Mouse (Mus musculus): ENCODE measurements around the gene C1ql4. TPM values are rescaled to one million over a fixed set of nuclear protein-coding genes. Genes with fewer than 3 reads are reported as not detected.

Gene C1ql4
- polyA plus RNA-seq, 1 experiment from 2014 or later = 0.22 TPM

- H3K4me1 ChIP-seq (ENCODE audit: control insufficient read depth, insufficient read depth, low read length) = peaks cover 3% of the 10 kb centered on the region; the same call in 1 of the 2 replicates
- ATAC-seq (ENCODE audit: insufficient number of reproducible peaks, insufficient read depth, low FRiP score, low read depth) = no peak
- no peaks in the 10 kb centered on the region for H3K9me3 ChIP-seq (ENCODE audit: control insufficient read depth, low read depth, low read length)
- H3K36me3 ChIP-seq (ENCODE audit: control insufficient read depth, insufficient read depth, low read length) = peaks cover 22% of the 10 kb centered on the region
- no peak overlapping the region for H3K4me3 ChIP-seq (ENCODE audit: low read depth, low read length)
- no peaks in the 10 kb centered on the region for H3K27me3 ChIP-seq (ENCODE audit: control insufficient read depth, insufficient read depth, low read length)
- H3K4me2 ChIP-seq (replicated peaks; ENCODE audit: low read depth, low read length) = no peak overlapping the region
- 78% methylated on average over 1 of the region's 1 CpGs for WGBS
- no peak overlapping the region for H3K27ac ChIP-seq (ENCODE audit: low read length)
- H3K9ac ChIP-seq (replicated peaks; ENCODE audit: low read depth, low read length) = no peak overlapping the region
Observed at GRCm38 (mm10) chr15:99038025-99038424, 49.6 kb downstream of the C1ql4 start.

DNA sequence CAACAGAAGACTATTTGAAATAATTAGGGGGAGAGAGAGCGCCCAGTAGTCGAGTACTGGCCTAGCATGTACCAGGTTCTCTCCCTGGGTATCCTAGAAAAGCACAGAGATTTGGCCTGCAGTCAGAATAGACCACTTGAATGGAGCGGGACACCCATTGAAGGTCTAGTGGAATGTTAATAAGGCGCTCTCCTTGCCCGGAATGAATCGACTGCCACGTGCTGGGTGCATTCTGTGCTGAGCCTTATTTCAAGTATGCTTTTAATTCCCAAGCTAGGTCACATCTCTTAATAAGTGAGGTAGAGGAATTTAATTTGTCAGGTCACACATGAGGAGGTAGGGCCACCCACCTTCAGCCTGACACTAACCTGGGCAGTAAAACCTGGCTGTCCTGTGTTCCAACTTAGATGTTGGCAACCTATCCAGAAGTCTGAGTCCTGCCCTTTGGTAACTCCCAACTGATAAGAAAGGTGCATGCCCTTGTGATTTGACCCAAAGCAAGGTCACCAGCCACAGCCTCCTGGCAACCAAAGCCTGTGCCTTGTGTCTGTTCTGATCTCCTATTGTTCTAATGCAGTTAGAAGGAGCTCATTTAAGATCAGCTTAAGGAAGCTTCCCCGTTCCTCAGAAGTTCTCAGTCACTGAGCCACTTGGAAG is 51.2 kb downstream of the C1ql4 start:
- H3K27ac ChIP-seq (ENCODE audit: low read length) = no peak overlapping the region
- no peak overlapping the region for H3K4me3 ChIP-seq (ENCODE audit: low read depth, low read length)
- H3K4me1 ChIP-seq (ENCODE audit: control insufficient read depth, insufficient read depth, low read length) = peaks cover 14% of the 10 kb centered on the region
- H3K36me3 ChIP-seq (ENCODE audit: control insufficient read depth, insufficient read depth, low read length) = peaks cover 22% of the 10 kb centered on the region
- H3K27me3 ChIP-seq (ENCODE audit: control insufficient read depth, insufficient read depth, low read length) = no peaks in the 10 kb centered on the region
- 92% methylated on average over 8 of the region's 8 CpGs for WGBS
- no peak overlapping the region for H3K9ac ChIP-seq (replicated peaks; ENCODE audit: low read depth, low read length)
- no peaks in the 10 kb centered on the region for H3K9me3 ChIP-seq (ENCODE audit: control insufficient read depth, low read depth, low read length)
- ATAC-seq (ENCODE audit: insufficient number of reproducible peaks, insufficient read depth, low FRiP score, low read depth) = no peak
- no peak overlapping the region for H3K4me2 ChIP-seq (replicated peaks; ENCODE audit: low read depth, low read length)

- ATAC-seq (ENCODE audit: insufficient number of reproducible peaks, insufficient read depth, low FRiP score, low read depth) = no peak
- H3K4me3 ChIP-seq (ENCODE audit: low read depth, low read length) = no peak overlapping the region
- no peak overlapping the region for H3K27ac ChIP-seq (ENCODE audit: low read length)
- WGBS = 80% methylated on average over 4 of the region's 4 CpGs
- no peak overlapping the region for H3K4me2 ChIP-seq (replicated peaks; ENCODE audit: low read depth, low read length)
- no peaks in the 10 kb centered on the region for H3K27me3 ChIP-seq (ENCODE audit: control insufficient read depth, insufficient read depth, low read length)
- no peaks in the 10 kb centered on the region for H3K9me3 ChIP-seq (ENCODE audit: control insufficient read depth, low read depth, low read length)
- peaks cover 22% of the 10 kb centered on the region for H3K36me3 ChIP-seq (ENCODE audit: control insufficient read depth, insufficient read depth, low read length)
- H3K4me1 ChIP-seq (ENCODE audit: control insufficient read depth, insufficient read depth, low read length) = peaks cover 18% of the 10 kb centered on the region
- no peak overlapping the region for H3K9ac ChIP-seq (replicated peaks; ENCODE audit: low read depth, low read length)
Observed at GRCm38 (mm10) chr15:99035431-99035830, 52.2 kb downstream of the C1ql4 start.

Small RNA genes lying within 50 kb of the gene (microRNA-seq; reads per million reads assigned to microRNA genes)
- 0.78 reads per million for gene Mir6960

Other genes starting within 250 kb of the C1ql4 start
- gene Kmt2d, start 216.6 kb downstream of the C1ql4 start, polyA plus RNA-seq (2014; fragmentation: Nextera tagmentation; extraction: Ambion mirVana) = 19.5 and 21.4 TPM in 2 replicates
- gene Rhebl1, start 193.3 kb downstream of the C1ql4 start, polyA plus RNA-seq (2014; fragmentation: Nextera tagmentation; extraction: Ambion mirVana) = 8.1 and 9.9 TPM in 2 replicates
- gene Dhh, start 189.3 kb downstream of the C1ql4 start, polyA plus RNA-seq (2014; fragmentation: Nextera tagmentation; extraction: Ambion mirVana) = 0.65 and 0.77 TPM in 2 replicates
- gene Lmbr1l, start 169.6 kb downstream of the C1ql4 start, polyA plus RNA-seq (2014; fragmentation: Nextera tagmentation; extraction: Ambion mirVana) = 5.1 and 8.8 TPM in 2 replicates
- gene Tuba1b, start 153.3 kb downstream of the C1ql4 start, polyA plus RNA-seq (2014; fragmentation: Nextera tagmentation; extraction: Ambion mirVana) = 1,548 and 1,685 TPM in 2 replicates
- not detected in 2 replicates for gene Gm49450, start 134.3 kb downstream of the C1ql4 start, polyA plus RNA-seq (2014; fragmentation: Nextera tagmentation; extraction: Ambion mirVana)
- gene Tuba1a, start 134.1 kb downstream of the C1ql4 start, polyA plus RNA-seq (2014; fragmentation: Nextera tagmentation; extraction: Ambion mirVana) = 1,231 and 1,258 TPM in 2 replicates
- 191 and 203 TPM in 2 replicates for gene Tuba1c, start 57.9 kb downstream of the C1ql4 start, polyA plus RNA-seq (2014; fragmentation: Nextera tagmentation; extraction: Ambion mirVana)
- 31.1 and 38.9 TPM in 2 replicates for gene Prph, start 32.6 kb downstream of the C1ql4 start, polyA plus RNA-seq (2014; fragmentation: Nextera tagmentation; extraction: Ambion mirVana)
- gene Troap, start 13.2 kb downstream of the C1ql4 start, polyA plus RNA-seq (2014; fragmentation: Nextera tagmentation; extraction: Ambion mirVana) = 22.7 and 24.6 TPM in 2 replicates
- gene Dnajc22, start 5.4 kb upstream of the C1ql4 start, polyA plus RNA-seq (2014; fragmentation: Nextera tagmentation; extraction: Ambion mirVana) = 9.3 and 11.0 TPM in 2 replicates
- 34.2 and 35.5 TPM in 2 replicates for gene Spats2, start 38.1 kb upstream of the C1ql4 start, polyA plus RNA-seq (2014; fragmentation: Nextera tagmentation; extraction: Ambion mirVana)
- gene Kcnh3, start 137.0 kb upstream of the C1ql4 start, polyA plus RNA-seq (2014; fragmentation: Nextera tagmentation; extraction: Ambion mirVana) = 0.73 and 1.7 TPM in 2 replicates
- 141 and 145 TPM in 2 replicates for gene Mcrs1, start 164.1 kb upstream of the C1ql4 start, polyA plus RNA-seq (2014; fragmentation: Nextera tagmentation; extraction: Ambion mirVana)
- gene Prpf40b, start 207.3 kb upstream of the C1ql4 start, polyA plus RNA-seq (2014; fragmentation: Nextera tagmentation; extraction: Ambion mirVana) = 57.3 and 57.5 TPM in 2 replicates
- 0.13 TPM in 1 of 2 replicates, not detected in the other for gene Fam186b, start 208.1 kb upstream of the C1ql4 start, polyA plus RNA-seq (2014; fragmentation: Nextera tagmentation; extraction: Ambion mirVana)